Mouse (Mus musculus) forebrain, embryonic 16.5 days (tissue): Measurements from ENCODE around the gene Chka. TPM values are rescaled to one million over a fixed set of nuclear protein-coding genes. Genes with fewer than 3 reads are reported as not detected.

Source experiments
- ATAC-seq: fragments of 200-750 bp; cut with Nextera tagmentation; 2 replicates; pipeline ENCODE4 v1.8.0; 2017; ENCODE audit warnings: mild to moderate bottlenecking, moderate library complexity
- H3K27ac ChIP-seq: fragments of 300-500 bp; sonication (generic); 2 replicates; pipeline ENCODE4 v1.5.1; 2014; ENCODE audit warnings: low read length, control low read depth
- H3K27me3 ChIP-seq: fragments of 300-500 bp; sonication (generic); replicated peaks from 2 replicates; pipeline ENCODE4 v1.6.1; 2014; ENCODE audit warnings: low read length; ENCODE audit not compliant: control insufficient read depth, insufficient read depth
- H3K36me3 ChIP-seq: fragments of 300-500 bp; sonication (generic); 2 replicates; pipeline ENCODE4 v1.6.1; 2014; ENCODE audit not compliant: control insufficient read depth, insufficient read depth
- H3K4me1 ChIP-seq: fragments of 300-500 bp; sonication (generic); replicated peaks from 2 replicates; pipeline ENCODE4 v1.6.1; 2014; ENCODE audit warnings: low read length; ENCODE audit not compliant: control insufficient read depth, insufficient read depth
- H3K4me2 ChIP-seq: fragments of 300-500 bp; sonication (generic); 2 replicates; pipeline ENCODE4 v1.6.1; 2014; ENCODE audit warnings: mild to moderate bottlenecking, low read length, control low read depth
- H3K4me3 ChIP-seq: fragments of 300-500 bp; sonication (generic); replicated peaks from 2 replicates; pipeline ENCODE4 v1.5.1; 2014; ENCODE audit warnings: mild to moderate bottlenecking, low read length, control low read depth
- H3K9ac ChIP-seq: fragments of 300-500 bp; sonication (generic); replicated peaks from 2 replicates; pipeline ENCODE4 v1.6.1; 2014; ENCODE audit warnings: low read depth, low read length, control low read depth
- H3K9me3 ChIP-seq: fragments of 300-500 bp; sonication (generic); 2 replicates; pipeline ENCODE4 v1.6.1; 2016; ENCODE audit warnings: low read length; ENCODE audit not compliant: control insufficient read depth
- WGBS: fragments of 180-500 bp; shearing (Covaris S2); extraction: QIAGEN DNeasy Blood & Tissue Kit; methylation state at CpG from one replicate; pipeline ENCODE4 v1.1.7; 2014; 5-methylcytosine and 5-hydroxymethylcytosine counted together
- polyA plus RNA-seq: library from polyadenylated mRNA; unstranded; fragments of >200 nt; fragmentation: Nextera tagmentation; extraction: Ambion mirVana; gene quantifications from 2 replicates; pipeline ENCODE4 v1.2.1, GENCODE M21; 2015

Gene Chka
- polyA plus RNA-seq, 1 experiment from 2014 or later = 66.7 TPM

- no peaks in the 10 kb centered on the region for H3K27me3 ChIP-seq
- H3K9ac ChIP-seq = no peak overlapping the region
- no peaks in the 10 kb centered on the region for H3K4me1 ChIP-seq
- WGBS = 96% methylated on average over 4 of the region's 4 CpGs
- ATAC-seq = no peak
- H3K9me3 ChIP-seq = no peaks in the 10 kb centered on the region
- H3K27ac ChIP-seq = no peak overlapping the region
- peaks cover 25% of the 10 kb centered on the region for H3K36me3 ChIP-seq
- H3K4me3 ChIP-seq = no peak overlapping the region
- H3K4me2 ChIP-seq = no peak overlapping the region
Measured at GRCm38 (mm10) chr19:3893545-3894116, 42.1 kb downstream of the Chka start.

GRCm38 (mm10) chr19:3894294-3894693, 42.7 kb downstream of the Chka start:
- Histone ChIP-seq H3K27ac (no peak overlapping the region), H3K27me3 (no peaks in the 10 kb centered on the region), H3K9me3 (no peaks in the 10 kb centered on the region), H3K4me3 (no peak overlapping the region), H3K36me3 (peaks cover 20% of the 10 kb centered on the region), H3K4me1 (no peaks in the 10 kb centered on the region), H3K9ac (no peak overlapping the region), H3K4me2 (no peak overlapping the region)
- ATAC-seq = no peak
- 89% methylated on average over 2 of the region's 2 CpGs for WGBS

DNA sequence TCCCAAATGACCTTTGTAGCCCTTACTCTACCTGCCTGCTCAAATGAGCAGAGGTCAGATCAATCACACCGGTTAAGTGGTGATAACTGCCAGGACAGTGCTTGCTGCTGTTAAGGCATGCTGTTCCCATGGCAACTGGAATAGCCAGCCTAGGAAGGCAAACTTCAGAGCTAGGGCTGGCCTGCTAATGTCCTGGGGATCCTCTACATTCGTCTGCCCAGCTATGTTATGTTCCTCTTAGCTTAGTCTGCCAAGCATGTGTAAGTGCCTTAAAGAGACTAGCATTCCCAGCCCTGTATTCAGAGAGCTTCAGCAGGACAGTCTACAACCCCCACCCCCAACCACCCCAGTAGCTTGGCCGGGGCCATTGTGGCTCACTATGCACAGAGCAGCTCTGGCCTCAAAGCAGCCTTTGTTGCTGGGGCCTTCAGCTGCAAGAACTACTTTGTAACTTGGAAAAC, 43.6 kb downstream of the Chka start:
- no peaks in the 10 kb centered on the region for H3K9me3 ChIP-seq
- no peaks in the 10 kb centered on the region for H3K27me3 ChIP-seq
- peak; percentile 79 for ATAC-seq
- no peaks in the 10 kb centered on the region for H3K4me1 ChIP-seq
- WGBS = 21% methylated on average over 3 of the region's 3 CpGs
- no peak overlapping the region for H3K27ac ChIP-seq
- H3K4me2 ChIP-seq = no peak overlapping the region
- no peak overlapping the region for H3K4me3 ChIP-seq
- H3K36me3 ChIP-seq = peaks cover 17% of the 10 kb centered on the region
- H3K9ac ChIP-seq = no peak overlapping the region

GRCm38 (mm10) chr19:3896208-3896607, 44.6 kb downstream of the Chka start:
- Histone ChIP-seq H3K4me1 (no peaks in the 10 kb centered on the region), H3K36me3 (peaks cover 14% of the 10 kb centered on the region), H3K9me3 (no peaks in the 10 kb centered on the region), H3K9ac (no peak overlapping the region), H3K4me3 (no peak overlapping the region), H3K4me2 (no peak overlapping the region), H3K27me3 (no peaks in the 10 kb centered on the region), H3K27ac (no peak overlapping the region)
- ATAC-seq = no peak
- 90% methylated on average over 10 of the region's 10 CpGs for WGBS

- WGBS = 91% methylated on average over 5 of the region's 5 CpGs
- peaks cover 11% of the 10 kb centered on the region for H3K36me3 ChIP-seq
- H3K4me2 ChIP-seq = no peak overlapping the region
- ATAC-seq = no peak
- no peak overlapping the region for H3K4me3 ChIP-seq
- H3K27ac ChIP-seq = no peak overlapping the region
- H3K4me1 ChIP-seq = no peaks in the 10 kb centered on the region
- H3K27me3 ChIP-seq = no peaks in the 10 kb centered on the region
- H3K9ac ChIP-seq = no peak overlapping the region
- H3K9me3 ChIP-seq = no peaks in the 10 kb centered on the region
Measured at GRCm38 (mm10) chr19:3897557-3897956, 46.0 kb downstream of the Chka start.

DNA sequence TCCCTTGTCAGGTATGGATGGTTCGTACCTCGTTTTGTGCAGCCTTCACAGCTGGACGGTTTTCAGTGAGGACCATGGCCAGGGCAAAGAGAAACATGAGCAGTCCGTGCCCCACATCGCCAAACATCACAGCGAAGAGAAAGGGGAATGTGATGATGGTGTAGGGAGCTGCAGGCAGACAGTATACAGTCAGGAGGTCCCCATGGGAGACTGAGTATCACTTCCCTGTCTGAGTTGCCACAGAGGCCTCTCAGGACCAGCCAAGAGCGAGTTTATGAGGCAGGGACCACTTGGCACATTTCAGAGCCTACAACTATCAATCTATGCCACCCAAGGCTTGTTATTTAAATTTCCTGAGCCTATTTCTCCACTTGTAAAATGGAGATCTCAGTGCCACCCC, 47.4 kb downstream of the Chka start:
- Histone ChIP-seq H3K9ac (no peak overlapping the region), H3K36me3 (peaks cover under 1% of the 10 kb centered on the region), H3K9me3 (no peaks in the 10 kb centered on the region), H3K27ac (no peak overlapping the region), H3K4me1 (no peaks in the 10 kb centered on the region), H3K4me3 (no peak overlapping the region), H3K4me2 (no peak overlapping the region), H3K27me3 (no peaks in the 10 kb centered on the region)
- WGBS = 87% methylated on average over 7 of the region's 7 CpGs
- ATAC-seq = no peak

DNA sequence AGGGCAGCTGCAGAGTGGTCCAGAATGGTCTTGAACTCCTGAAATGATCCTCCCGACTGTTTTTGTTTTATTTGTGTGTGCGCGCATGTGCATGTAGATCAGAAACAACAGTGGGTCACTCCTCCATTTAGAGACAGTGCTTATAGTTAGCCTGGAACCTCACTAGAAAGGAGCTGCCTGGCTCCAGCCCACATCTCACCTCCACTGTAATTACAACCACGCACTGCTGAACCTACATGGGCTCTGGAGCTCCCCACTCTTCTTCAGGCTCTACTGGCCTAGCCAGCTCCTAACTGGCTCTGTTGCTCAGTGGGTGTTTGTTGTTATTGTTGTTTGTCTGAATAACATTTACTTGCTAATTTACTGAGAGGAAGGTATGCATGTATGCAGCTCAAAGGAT, 48.0 kb downstream of the Chka start:
- no peak for ATAC-seq
- H3K4me3 ChIP-seq = no peak overlapping the region
- H3K36me3 ChIP-seq = no peaks in the 10 kb centered on the region
- H3K4me2 ChIP-seq = no peak overlapping the region
- H3K27ac ChIP-seq = no peak overlapping the region
- no peaks in the 10 kb centered on the region for H3K27me3 ChIP-seq
- H3K4me1 ChIP-seq = no peaks in the 10 kb centered on the region
- no peak overlapping the region for H3K9ac ChIP-seq
- no peaks in the 10 kb centered on the region for H3K9me3 ChIP-seq
- 98% methylated on average over 4 of the region's 4 CpGs for WGBS

- H3K9me3 ChIP-seq = no peaks in the 10 kb centered on the region
- WGBS = 78% methylated on average over 12 of the region's 12 CpGs
- no peak overlapping the region for H3K4me3 ChIP-seq
- peaks cover 8% of the 10 kb centered on the region for H3K4me1 ChIP-seq
- no peak for ATAC-seq
- H3K27ac ChIP-seq = no peak overlapping the region
- H3K9ac ChIP-seq = no peak overlapping the region
- no peaks in the 10 kb centered on the region for H3K36me3 ChIP-seq
- no peak overlapping the region for H3K4me2 ChIP-seq
- H3K27me3 ChIP-seq = no peaks in the 10 kb centered on the region
Measured at GRCm38 (mm10) chr19:3902966-3903365, 51.4 kb downstream of the Chka start.

GRCm38 (mm10) chr19:3903648-3904362, 52.2 kb downstream of the Chka start:
- 60% methylated on average over 25 of the region's 25 CpGs for WGBS
- peaks cover 8% of the 10 kb centered on the region for H3K4me1 ChIP-seq
- H3K27ac ChIP-seq = no peak overlapping the region
- no peak overlapping the region for H3K4me3 ChIP-seq
- no peaks in the 10 kb centered on the region for H3K27me3 ChIP-seq
- ATAC-seq = no peak
- no peak overlapping the region for H3K9ac ChIP-seq
- no peaks in the 10 kb centered on the region for H3K36me3 ChIP-seq
- H3K4me2 ChIP-seq = no peak overlapping the region
- H3K9me3 ChIP-seq = no peaks in the 10 kb centered on the region
